ENCODE assay signal across 9 mouse cellular contexts in genomic region chr17:8341360-8341963, GRCm38 (mm10). TPM values are rescaled to one million over a fixed set of nuclear protein-coding genes. Genes with fewer than 3 reads are reported as not detected.
DNase-seq lines count a peak whose midpoint lies in the region; ATAC-seq lines count a peak whose summit lies in the region.
"Had no signal": no experiment of that assay in that cellular context is flagged by ENCODE, and none has a peak within 500 bp of the region (broad histone marks: within the 10 kb centered on the region; RNA-seq: fewer than 3 reads in every experiment).

No protein-coding gene starts in this region.

- no peak for DNase-seq in heart, postnatal 14 days
- DNase-seq in thymus, postnatal 14 days, result peak; percentile 11
- DNase-seq in thymus, postnatal 4 days, result no peak
- peak; percentile 57 for DNase-seq in limb, embryonic 10.5 days (ENCODE audit: low spot score)
- DNase-seq in right cerebral cortex, postnatal 4 days, result peak; percentile 29
- no peak for DNase-seq in urinary bladder, postnatal 36 days (ENCODE audit: low spot score in 2 of 2)
- DNase-seq in Muller cell, postnatal 12 days (ENCODE audit: inconsistent ontology term), result no peak

- H3K4me3 ChIP-seq in heart, embryonic 12.5 days, result peak overlapping the region; percentile 63
- peak overlapping the region; percentile 70 for H3K4me3 ChIP-seq in limb, embryonic 10.5 days

- peaks cover 16% of the 10 kb centered on the region for H3K4me1 ChIP-seq in heart, embryonic 12.5 days (replicated peaks)
- peaks cover 18% of the 10 kb centered on the region for H3K4me1 ChIP-seq in limb, embryonic 10.5 days

- ATAC-seq in heart, embryonic 12.5 days (ENCODE audit: insufficient number of reproducible peaks, low FRiP score), result peak; percentile 48; the same call in 1 of the 2 replicates

- peak overlapping the region; percentile 100 for H3K4me2 ChIP-seq in heart, embryonic 12.5 days

- intact Hi-C loops in heart, postnatal 14 days (cut with DNase I), result no loop called here

- no peaks in the 10 kb centered on the region for H3K36me3 ChIP-seq in heart, embryonic 12.5 days
- no peaks in the 10 kb centered on the region for H3K36me3 ChIP-seq in limb, embryonic 10.5 days

- H3K27ac ChIP-seq in heart, embryonic 12.5 days (ENCODE audit: poor library complexity, severe bottlenecking), result no peak overlapping the region
- peak overlapping the region; percentile 63 for H3K27ac ChIP-seq in limb, embryonic 10.5 days

- H3K9me3 ChIP-seq in heart, embryonic 12.5 days (replicated peaks), result 0 out of 2 replicates have a peak, but pooled peaks cover 3% of the 10 kb centered on the region
- no peaks in the 10 kb centered on the region for H3K9me3 ChIP-seq in limb, embryonic 10.5 days (replicated peaks)

- WGBS in heart, embryonic 12.5 days, result 11% methylated on average over 46 of the region's 46 CpGs
- 10% methylated on average over 46 of the region's 46 CpGs for WGBS in limb, embryonic 10.5 days

- H3K27me3 ChIP-seq in heart, embryonic 12.5 days (replicated peaks), result peaks cover 69% of the 10 kb centered on the region
- peaks cover 61% of the 10 kb centered on the region for H3K27me3 ChIP-seq in limb, embryonic 10.5 days (ENCODE audit: low read depth, poor library complexity, severe bottlenecking)

- peak overlapping the region; percentile 68 for H3K9ac ChIP-seq in heart, embryonic 12.5 days

RNA-seq across cellular contexts. Expression of gene Prr18, which starts 4.2 kb away (rescaled TPM):
- 0.10 and 0.14 TPM in 2 replicates for polyA plus RNA-seq in heart, embryonic 12.5 days (2016; fragmentation: Nextera tagmentation; extraction: Ambion mirVana)
- total RNA-seq in heart, postnatal 14 days (2021), result under 1 TPM; 0.24 to 0.69 TPM
- 0.29 and 0.31 TPM in 2 replicates for polyA plus RNA-seq in limb, embryonic 10.5 days (2016; fragmentation: Nextera tagmentation; extraction: Ambion mirVana)

RNA-seq across cellular contexts. Expression of gene T2, which starts 14.3 kb away (rescaled TPM):
- 1.0 and 1.1 TPM in 2 replicates for polyA plus RNA-seq in heart, embryonic 12.5 days (2016; fragmentation: Nextera tagmentation; extraction: Ambion mirVana)
- under 1 TPM; 0.26 to 0.27 TPM for total RNA-seq in heart, postnatal 14 days (2021)
- 0.75 and 1.1 TPM in 2 replicates for polyA plus RNA-seq in limb, embryonic 10.5 days (2016; fragmentation: Nextera tagmentation; extraction: Ambion mirVana)
- total RNA-seq: MEL had no signal

RNA-seq across cellular contexts. Expression of gene Sft2d1, which starts 30.6 kb away (rescaled TPM):
- polyA plus RNA-seq in heart, embryonic 12.5 days (2016; fragmentation: Nextera tagmentation; extraction: Ambion mirVana), result 69.6 and 73.6 TPM in 2 replicates
- total RNA-seq in heart, postnatal 14 days (2021), result 10 to 100 TPM; 16.7 to 21.2 TPM
- polyA plus RNA-seq in limb, embryonic 10.5 days (2016; fragmentation: Nextera tagmentation; extraction: Ambion mirVana), result 57.0 and 57.7 TPM in 2 replicates

RNA-seq across cellular contexts. Expression of gene Mpc1, which starts 58.8 kb away (rescaled TPM):
- polyA plus RNA-seq in heart, embryonic 12.5 days (2016; fragmentation: Nextera tagmentation; extraction: Ambion mirVana), result 164 and 166 TPM in 2 replicates
- total RNA-seq in heart, postnatal 14 days (2021), result 100 to 1,000 TPM; 496 to 503 TPM
- polyA plus RNA-seq in limb, embryonic 10.5 days (2016; fragmentation: Nextera tagmentation; extraction: Ambion mirVana), result 81.4 and 84.6 TPM in 2 replicates

Comparison
In these comparisons a context has a peak if more than half of its experiments do, and no peak if none do; other contexts are left out.
1. DNase-seq: peak in thymus, postnatal 14 days (single experiment), limb, embryonic 10.5 days (single experiment) and right cerebral cortex, postnatal 4 days (single experiment); none in heart, postnatal 14 days (0 of 2), thymus, postnatal 4 days (single experiment), urinary bladder, postnatal 36 days (0 of 2) and Muller cell, postnatal 12 days (single experiment).